Mouse (Mus musculus) CH12.LX (cell line): ENCODE measurements around the gene Slc7a6.

Source experiments
- CTCF ChIP-seq, 2 experiments: IDR thresholded peaks in 1 of 2; conservative IDR thresholded peaks in 1 of 2; 2 replicates each; pipeline ENCODE4 v1.5.1; 2011 to 2012; ENCODE audit warnings: low read depth in 2 of 2, low read length in 2 of 2, improper control_type of control experiment in 1 of 2, inconsistent platforms in 1 of 2, mild to moderate bottlenecking in 1 of 2, moderate library complexity in 1 of 2
- EP300 ChIP-seq: IDR thresholded peaks from 2 replicates; pipeline ENCODE4 v1.6.1; 2011; ENCODE audit warnings: low read length, improper control_type of control experiment
- MAX ChIP-seq: IDR thresholded peaks from 2 replicates; pipeline ENCODE4 v1.6.1; 2011; ENCODE audit warnings: low read length, improper control_type of control experiment

DNA sequence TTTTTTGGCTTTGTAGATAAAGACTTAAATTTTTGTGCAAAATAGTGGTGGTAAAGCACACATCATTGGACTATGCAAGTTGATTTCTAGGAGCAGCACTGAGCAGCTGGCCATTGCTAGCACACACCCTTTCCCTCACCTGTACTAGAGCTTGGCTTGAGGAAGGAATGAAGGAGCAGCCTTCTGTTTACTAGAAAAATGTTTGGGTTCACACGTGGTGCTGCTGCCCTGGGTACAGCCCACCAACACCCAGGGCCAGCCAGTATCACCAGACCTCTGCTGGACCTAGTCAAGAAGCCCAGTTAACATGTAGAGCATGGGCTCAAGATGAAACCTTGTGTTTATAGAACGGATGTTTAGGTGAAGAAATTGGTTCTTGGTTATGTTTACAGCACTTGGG lies 38.7 kb upstream of the Slc7a6 start:
- TF ChIP-seq CTCF (conservative IDR thresholded peaks at IDR 0.05 in 1 of 2, IDR thresholded peaks at IDR 0.05 in 1 of 2; ENCODE audit: low read depth in 2 of 2, low read length in 2 of 2): no peak
- TF ChIP-seq MAX: no peak
- no peak for TF ChIP-seq EP300
